Mouse (Mus musculus): ENCODE measurements around the gene Smc4. TPM values are rescaled to one million over a fixed set of nuclear protein-coding genes. Genes with fewer than 3 reads are reported as not detected.
"Not testable (repeated sequence)": the region's sequence is repeated elsewhere in the genome, so short reads cannot be mapped to it uniquely, and the experiment has no call there.

Gene Smc4
- polyA plus RNA-seq, 1 experiment from 2014 or later: 86.5 TPM

- Histone ChIP-seq H3K27ac (ENCODE audit: low read depth) (peak overlapping the region; percentile 97), H3K9me3 (ENCODE audit: low read length) (no peaks in the 10 kb centered on the region), H3K4me2 (ENCODE audit: low read depth, low read length) (peak overlapping the region; percentile 69), H3K4me1 (ENCODE audit: insufficient read depth) (no peaks in the 10 kb centered on the region), H3K36me3 (replicated peaks; ENCODE audit: insufficient read depth, low read length) (peaks cover 9% of the 10 kb centered on the region), H3K27me3 (ENCODE audit: insufficient read depth, low read length) (no peaks in the 10 kb centered on the region), H3K9ac (replicated peaks) (peak overlapping the region; percentile 99), H3K4me3 (ENCODE audit: low read depth, low read length) (peak overlapping the region; percentile 100)
- DNase-seq: no peak
- TF ChIP-seq EP300 (IDR thresholded peaks at IDR 0.05; ENCODE audit: low read depth): no peak
- TF ChIP-seq CTCF (IDR thresholded peaks at IDR 0.05; ENCODE audit: low read depth): no peak
- no peak for ATAC-seq
- 3% methylated on average over 21 of the region's 21 CpGs for WGBS (ENCODE audit: insufficient replicate concordance)
Observed at GRCm38 (mm10) chr3:69006246-69006760, 1.8 kb downstream of the Smc4 start.

- ATAC-seq: no peak
- no peak for DNase-seq
- Histone ChIP-seq H3K27me3 (ENCODE audit: insufficient read depth, low read length) (no peaks in the 10 kb centered on the region), H3K4me3 (ENCODE audit: low read depth, low read length) (no peak overlapping the region), H3K36me3 (replicated peaks; ENCODE audit: insufficient read depth, low read length) (peaks cover 25% of the 10 kb centered on the region), H3K4me1 (ENCODE audit: insufficient read depth) (no peaks in the 10 kb centered on the region), H3K9ac (replicated peaks) (no peak overlapping the region), H3K9me3 (ENCODE audit: low read length) (no peaks in the 10 kb centered on the region), H3K27ac (ENCODE audit: low read depth) (no peak overlapping the region), H3K4me2 (ENCODE audit: low read depth, low read length) (peak overlapping the region; percentile 31; the same call in 1 of the 2 replicates)
- WGBS (ENCODE audit: insufficient replicate concordance): 60% methylated on average over 2 of the region's 2 CpGs
- TF ChIP-seq EP300 (IDR thresholded peaks at IDR 0.05; ENCODE audit: low read depth): no peak
- TF ChIP-seq CTCF (IDR thresholded peaks at IDR 0.05; ENCODE audit: low read depth): no peak
Observed at GRCm38 (mm10) chr3:69008873-69009272, 4.3 kb downstream of the Smc4 start.

GRCm38 (mm10) chr3:69017181-69017580 is 12.6 kb downstream of the Smc4 start:
- ATAC-seq (no peak), DNase-seq (no peak)
- TF ChIP-seq EP300 (IDR thresholded peaks at IDR 0.05; ENCODE audit: low read depth) (no peak), CTCF (IDR thresholded peaks at IDR 0.05; ENCODE audit: low read depth) (no peak)
- no peak overlapping the region for H3K9ac ChIP-seq (replicated peaks)
- no peak overlapping the region for H3K4me2 ChIP-seq (ENCODE audit: low read depth, low read length)
- H3K4me1 ChIP-seq (ENCODE audit: insufficient read depth): no peaks in the 10 kb centered on the region
- no peaks in the 10 kb centered on the region for H3K27me3 ChIP-seq (ENCODE audit: insufficient read depth, low read length)
- peaks cover 78% of the 10 kb centered on the region for H3K36me3 ChIP-seq (replicated peaks; ENCODE audit: insufficient read depth, low read length)
- H3K9me3 ChIP-seq (ENCODE audit: low read length): no peaks in the 10 kb centered on the region
- no peak overlapping the region for H3K4me3 ChIP-seq (ENCODE audit: low read depth, low read length)
- 73% methylated on average over 3 of the region's 3 CpGs for whole genome bisulfite sequencing (ENCODE audit: insufficient replicate concordance)
- no peak overlapping the region for H3K27ac ChIP-seq (ENCODE audit: low read depth)

- ATAC-seq; H3K4me2 ChIP-seq (ENCODE audit: low read depth, low read length); DNase-seq; H3K4me1 ChIP-seq (ENCODE audit: insufficient read depth); H3K9ac ChIP-seq (replicated peaks); H3K27me3 ChIP-seq (ENCODE audit: insufficient read depth, low read length); H3K27ac ChIP-seq (ENCODE audit: low read depth); H3K4me3 ChIP-seq (ENCODE audit: low read depth, low read length); H3K9me3 ChIP-seq (ENCODE audit: low read length): not testable (repeated sequence)
- WGBS (ENCODE audit: insufficient replicate concordance): 95% methylated on average over 2 of the region's 2 CpGs
- H3K36me3 ChIP-seq (replicated peaks; ENCODE audit: insufficient read depth, low read length): peaks cover 79% of the 10 kb centered on the region
Observed at GRCm38 (mm10) chr3:69018635-69019034, 14.1 kb downstream of the Smc4 start.

- Histone ChIP-seq H3K27me3 (ENCODE audit: insufficient read depth, low read length) (no peaks in the 10 kb centered on the region), H3K9me3 (ENCODE audit: low read length) (no peaks in the 10 kb centered on the region), H3K4me3 (ENCODE audit: low read depth, low read length) (no peak overlapping the region), H3K4me1 (ENCODE audit: insufficient read depth) (no peaks in the 10 kb centered on the region), H3K36me3 (replicated peaks; ENCODE audit: insufficient read depth, low read length) (peaks cover 78% of the 10 kb centered on the region), H3K27ac (ENCODE audit: low read depth) (no peak overlapping the region), H3K9ac (replicated peaks) (no peak overlapping the region), H3K4me2 (ENCODE audit: low read depth, low read length) (no peak overlapping the region)
- DNase-seq (no peak), ATAC-seq (0 out of 2 replicates have a peak, but pooled peaks have one; percentile 44)
- WGBS (ENCODE audit: insufficient replicate concordance): 89% methylated on average over 2 of the region's 2 CpGs
- TF ChIP-seq CTCF (IDR thresholded peaks at IDR 0.05; ENCODE audit: low read depth) (peak; percentile 62), EP300 (IDR thresholded peaks at IDR 0.05; ENCODE audit: low read depth) (no peak)
Observed at GRCm38 (mm10) chr3:69020285-69020684, 15.7 kb downstream of the Smc4 start.

- Histone ChIP-seq H3K36me3 (replicated peaks; ENCODE audit: insufficient read depth, low read length) (peaks cover 82% of the 10 kb centered on the region), H3K4me2 (ENCODE audit: low read depth, low read length) (no peak overlapping the region)
- no peak for ATAC-seq
Observed at GRCm38 (mm10) chr3:69020764-69021163, 16.2 kb downstream of the Smc4 start.

More at GRCm38 (mm10) chr3:69020764-69021163, 16.2 kb downstream of the Smc4 start:
- no peak for DNase-seq
- H3K4me1 ChIP-seq (ENCODE audit: insufficient read depth): no peaks in the 10 kb centered on the region
- H3K27me3 ChIP-seq (ENCODE audit: insufficient read depth, low read length): no peaks in the 10 kb centered on the region
- no peak overlapping the region for H3K4me3 ChIP-seq (ENCODE audit: low read depth, low read length)
- H3K9ac ChIP-seq (replicated peaks): no peak overlapping the region
- H3K27ac ChIP-seq (ENCODE audit: low read depth): no peak overlapping the region
- TF ChIP-seq CTCF (IDR thresholded peaks at IDR 0.05; ENCODE audit: low read depth) (no peak), EP300 (IDR thresholded peaks at IDR 0.05; ENCODE audit: low read depth) (no peak)
- no peaks in the 10 kb centered on the region for H3K9me3 ChIP-seq (ENCODE audit: low read length)

Data from liver, postnatal 0 days (tissue).